Mouse (Mus musculus): ENCODE results near the gene Tcf25. TPM values are rescaled to one million over a fixed set of nuclear protein-coding genes. Genes with fewer than 3 reads are reported as not detected.

Tcf25 gene
- total RNA-seq, 2 experiments from 2014 or later: 490 to 516 TPM

Other genes with a start within 250 kb of the Tcf25 start
- 1 to 10 TPM; 2.2 to 2.9 TPM for gene Sult5a1, start 215.4 kb upstream of the Tcf25 start, total RNA-seq (2021)
- under 1 TPM; 0.50 to 0.71 TPM for gene Dpep1, start 187.5 kb upstream of the Tcf25 start, total RNA-seq (2021)
- gene Chmp1a, start 161.0 kb upstream of the Tcf25 start, total RNA-seq (2021): 100 to 1,000 TPM; 114 to 131 TPM
- 10 to 100 TPM in 1 of 2 experiments, 1 to 10 TPM in 1; 9.5 to 10.6 TPM for gene Spata33, start 160.9 kb upstream of the Tcf25 start, total RNA-seq (2021)
- gene Cdk10, start 148.9 kb upstream of the Tcf25 start, total RNA-seq (2021): 10 to 100 TPM; 74.0 to 82.4 TPM
- 100 to 1,000 TPM; 106 to 111 TPM for gene Spata2l, start 137.5 kb upstream of the Tcf25 start, total RNA-seq (2021)
- gene Zfp276, start 119.6 kb upstream of the Tcf25 start, total RNA-seq (2021): 10 to 100 TPM; 22.4 to 23.3 TPM
- 10 to 100 TPM; 56.3 to 58.0 TPM for gene Vps9d1, start 119.4 kb upstream of the Tcf25 start, total RNA-seq (2021)
- 1 to 10 TPM; 2.6 to 5.3 TPM for gene Fanca, start 55.2 kb upstream of the Tcf25 start, total RNA-seq (2021)
- 10 to 100 TPM; 15.4 to 15.6 TPM for gene Spire2, start 41.0 kb upstream of the Tcf25 start, total RNA-seq (2021)
- under 1 TPM in 1 of 2 experiments, not detected in 1; 0.10 TPM for gene Mc1r, start 33.4 kb downstream of the Tcf25 start, total RNA-seq (2021)
- 100 to 1,000 TPM; 559 to 591 TPM for gene Tubb3, start 37.7 kb downstream of the Tcf25 start, total RNA-seq (2021)
- 10 to 100 TPM; 72.0 to 78.2 TPM for gene Def8, start 49.8 kb downstream of the Tcf25 start, total RNA-seq (2021)
- gene Afg3l1, start 104.2 kb downstream of the Tcf25 start, total RNA-seq (2021): 10 to 100 TPM; 31.2 to 32.5 TPM
- gene Dbndd1, start 141.7 kb downstream of the Tcf25 start, total RNA-seq (2021): 10 to 100 TPM in 1 of 2 experiments, 1 to 10 TPM in 1; 9.9 to 13.8 TPM
- gene Gas8, start 145.1 kb downstream of the Tcf25 start, total RNA-seq (2021): 10 to 100 TPM; 31.7 to 31.8 TPM